Mouse (Mus musculus): ENCODE data around the gene Fam92b.

Fam92b gene

DNA sequence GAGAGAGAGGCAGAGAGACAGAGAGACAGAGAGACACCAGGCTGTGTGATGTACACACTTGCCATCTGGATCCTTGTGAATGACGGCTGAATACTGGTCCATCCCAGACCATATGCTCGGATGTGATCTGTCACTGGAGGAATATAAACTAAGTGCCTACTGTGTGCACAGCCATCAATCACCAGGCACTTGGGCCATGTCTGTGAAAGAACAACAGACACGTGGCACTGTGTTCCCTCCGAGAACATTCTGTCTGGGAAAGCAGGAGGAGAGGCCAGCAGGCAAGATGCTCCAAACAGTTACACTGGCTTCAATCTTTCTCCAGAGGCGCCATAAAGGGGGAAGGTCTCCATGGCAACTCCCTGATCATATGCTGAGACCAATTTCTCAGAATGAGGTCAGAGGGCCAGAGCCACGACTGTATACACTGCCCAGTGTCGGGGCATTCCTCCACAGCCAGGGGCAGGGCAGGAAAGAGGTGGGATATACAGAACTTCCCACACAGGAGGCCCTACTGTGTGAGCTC, 3.2 kb upstream of the Fam92b start:
- no peak for DNase-seq (ENCODE audit: low read depth, low spot score)
- H3K27me3 ChIP-seq (ENCODE audit: control insufficient read depth, insufficient read depth, low read length, poor library complexity, severe bottlenecking), result no peaks in the 10 kb centered on the region
- no peaks in the 10 kb centered on the region for H3K36me3 ChIP-seq (ENCODE audit: control insufficient read depth, insufficient read depth, low read length, poor library complexity, severe bottlenecking)

DNA sequence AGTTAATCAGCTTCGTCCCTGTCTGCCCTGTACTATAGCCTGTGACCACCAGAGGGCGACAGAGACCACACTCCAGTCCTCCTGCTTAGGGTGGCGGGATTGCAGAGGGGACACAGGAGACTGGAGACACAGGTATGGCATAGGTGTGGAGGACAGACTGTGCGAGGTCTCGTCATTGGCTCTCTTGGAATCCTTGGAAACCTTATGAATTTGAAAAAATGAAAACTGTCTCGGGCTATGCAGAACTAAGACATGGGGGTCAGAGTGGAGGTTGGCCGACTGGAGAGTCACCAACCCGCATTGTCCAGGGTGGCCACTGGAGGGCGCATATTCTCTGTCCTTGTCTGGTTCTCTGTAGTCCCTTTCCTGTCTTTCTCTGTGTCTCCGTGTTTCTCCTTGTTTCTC, 1.8 kb upstream of the Fam92b start:
- no peaks in the 10 kb centered on the region for H3K27me3 ChIP-seq (ENCODE audit: control insufficient read depth, insufficient read depth, low read length, poor library complexity, severe bottlenecking)
- H3K36me3 ChIP-seq (ENCODE audit: control insufficient read depth, insufficient read depth, low read length, poor library complexity, severe bottlenecking), result no peaks in the 10 kb centered on the region
- DNase-seq (ENCODE audit: low read depth, low spot score), result peak; percentile 90

DNA sequence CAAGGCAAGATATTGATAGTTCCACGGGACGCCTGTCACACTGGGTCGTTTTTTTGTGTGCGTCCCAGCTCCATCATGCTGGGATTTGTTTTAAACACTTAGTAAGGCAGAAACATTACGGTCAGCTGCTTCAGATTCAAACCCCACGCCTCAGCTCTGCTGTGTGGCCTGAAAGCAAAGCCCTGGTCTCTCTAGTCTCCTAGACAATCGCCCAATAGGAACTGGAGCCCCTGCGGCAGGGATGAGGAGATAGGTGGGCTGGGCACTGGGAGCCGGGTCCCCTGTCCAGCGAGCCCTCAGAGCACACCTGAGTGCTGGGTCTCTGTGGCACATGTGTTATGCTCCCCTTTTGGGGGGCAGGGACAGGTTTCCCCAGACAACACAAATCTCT, 853 bp upstream of the Fam92b start:
- H3K27me3 ChIP-seq (ENCODE audit: control insufficient read depth, insufficient read depth, low read length, poor library complexity, severe bottlenecking), result no peaks in the 10 kb centered on the region
- no peaks in the 10 kb centered on the region for H3K36me3 ChIP-seq (ENCODE audit: control insufficient read depth, insufficient read depth, low read length, poor library complexity, severe bottlenecking)
- DNase-seq (ENCODE audit: low read depth, low spot score), result no peak

DNA sequence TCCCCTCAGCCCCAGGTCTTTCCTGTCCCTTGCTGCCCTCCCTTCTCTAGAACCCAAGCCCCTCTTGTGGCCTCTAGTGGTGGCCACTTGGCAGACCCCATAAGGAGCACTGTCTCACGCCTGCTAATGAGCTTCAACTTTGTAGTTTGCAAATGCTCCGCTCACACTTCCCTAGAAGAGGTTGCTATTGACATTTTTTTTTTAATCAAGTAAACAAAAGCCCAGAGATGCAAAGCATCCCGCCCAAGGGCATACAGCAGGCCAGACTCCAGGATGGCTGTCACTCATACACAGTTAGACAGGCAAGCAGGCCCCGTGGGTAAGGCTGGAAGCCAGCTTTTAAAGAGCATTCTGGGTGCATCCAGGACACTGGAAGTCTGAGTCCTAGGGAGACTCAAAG, 661 bp downstream of the Fam92b start:
- Histone ChIP-seq H3K27me3 (ENCODE audit: control insufficient read depth, insufficient read depth, low read length, poor library complexity, severe bottlenecking) (no peaks in the 10 kb centered on the region), H3K36me3 (ENCODE audit: control insufficient read depth, insufficient read depth, low read length, poor library complexity, severe bottlenecking) (no peaks in the 10 kb centered on the region)
- DNase-seq (ENCODE audit: low read depth, low spot score), result no peak

DNA sequence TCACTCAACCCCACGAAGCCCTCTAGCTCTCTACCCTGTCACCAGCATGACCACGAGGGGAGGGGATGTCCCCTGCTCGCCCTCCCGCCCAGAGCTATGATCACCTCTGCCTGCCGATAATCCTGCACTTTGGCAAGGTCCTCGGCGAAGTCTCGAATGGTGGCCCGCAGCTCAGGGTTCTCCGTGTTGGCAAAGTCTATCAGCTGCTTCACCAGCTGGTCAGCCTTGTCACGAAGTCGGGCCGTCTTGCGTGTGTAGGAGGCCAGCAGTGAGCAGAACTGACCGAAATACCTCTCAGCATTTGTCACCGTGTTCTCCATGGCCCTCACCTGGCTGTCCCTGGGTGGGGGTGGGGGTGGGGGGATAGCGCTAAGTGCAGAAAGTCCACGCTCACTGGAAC, 2.7 kb downstream of the Fam92b start:
- H3K27me3 ChIP-seq (ENCODE audit: control insufficient read depth, insufficient read depth, low read length, poor library complexity, severe bottlenecking), result no peaks in the 10 kb centered on the region
- DNase-seq (ENCODE audit: low read depth, low spot score), result no peak
- H3K36me3 ChIP-seq (ENCODE audit: control insufficient read depth, insufficient read depth, low read length, poor library complexity, severe bottlenecking), result no peaks in the 10 kb centered on the region

DNA sequence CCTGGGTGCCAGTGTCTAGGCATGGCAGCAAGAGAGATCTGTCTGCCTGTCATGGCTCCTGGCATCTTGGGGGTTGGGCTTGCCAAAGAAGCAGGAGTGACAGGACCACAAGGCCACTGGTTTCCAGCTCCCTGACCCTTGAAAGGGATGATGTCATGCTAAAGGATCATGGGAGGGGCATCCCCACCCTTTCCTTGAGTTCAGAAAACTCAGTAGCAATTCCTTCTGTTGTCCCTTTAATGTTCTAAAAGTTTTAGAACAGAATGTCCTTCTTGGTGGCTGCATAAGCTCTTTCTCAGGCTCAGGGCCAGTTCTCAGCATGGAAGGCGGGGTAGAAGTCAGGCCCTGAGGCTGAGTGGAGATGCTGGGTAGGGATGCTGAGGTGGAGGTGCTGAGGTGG, 4.1 kb downstream of the Fam92b start:
- H3K27me3 ChIP-seq (ENCODE audit: control insufficient read depth, insufficient read depth, low read length, poor library complexity, severe bottlenecking), result no peaks in the 10 kb centered on the region
- no peak for DNase-seq (ENCODE audit: low read depth, low spot score)
- no peaks in the 10 kb centered on the region for H3K36me3 ChIP-seq (ENCODE audit: control insufficient read depth, insufficient read depth, low read length, poor library complexity, severe bottlenecking)

DNA sequence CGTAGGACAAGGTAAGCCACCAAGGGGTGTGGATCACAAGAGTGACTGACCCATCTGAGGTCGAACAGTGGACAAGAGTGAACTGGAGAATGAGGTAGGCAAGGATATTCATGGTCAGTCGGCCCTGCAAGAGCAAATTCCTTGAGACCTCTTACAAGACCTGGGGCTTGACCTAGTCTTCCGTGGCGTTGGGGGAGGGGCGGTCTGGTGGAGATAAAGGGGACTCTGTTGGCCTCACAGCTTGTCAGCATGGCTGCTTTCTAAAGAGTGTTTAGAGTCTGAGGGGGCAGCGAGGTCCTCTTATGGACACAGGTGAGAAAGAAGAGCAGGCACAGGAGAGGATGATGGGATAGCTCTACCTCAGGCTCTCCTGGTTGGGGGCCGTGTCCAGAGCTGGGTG, 8.1 kb downstream of the Fam92b start:
- H3K27me3 ChIP-seq (ENCODE audit: control insufficient read depth, insufficient read depth, low read length, poor library complexity, severe bottlenecking), result no peaks in the 10 kb centered on the region
- no peak for DNase-seq (ENCODE audit: low read depth, low spot score)
- no peaks in the 10 kb centered on the region for H3K36me3 ChIP-seq (ENCODE audit: control insufficient read depth, insufficient read depth, low read length, poor library complexity, severe bottlenecking)

DNA sequence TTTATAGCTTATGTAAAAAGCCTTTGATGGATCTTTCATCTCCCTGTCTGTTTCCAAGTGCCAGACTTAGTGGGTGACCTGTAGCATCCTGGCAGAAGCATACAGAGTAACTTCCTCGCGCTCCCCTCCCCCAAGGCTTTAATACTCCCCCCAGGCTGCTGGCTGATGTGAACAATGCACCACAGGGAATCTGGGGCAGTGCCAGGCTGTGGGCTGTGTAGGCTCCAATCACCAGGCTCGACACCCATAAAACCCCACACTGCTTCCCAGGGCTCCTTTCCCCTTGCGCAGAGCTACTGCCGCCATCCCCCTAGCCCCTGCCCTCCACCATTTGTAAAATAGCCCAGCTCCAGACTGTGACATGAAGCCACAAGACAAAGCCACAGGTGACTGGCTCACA, 9.4 kb downstream of the Fam92b start:
- no peak for DNase-seq (ENCODE audit: low read depth, low spot score)
- no peaks in the 10 kb centered on the region for H3K36me3 ChIP-seq (ENCODE audit: control insufficient read depth, insufficient read depth, low read length, poor library complexity, severe bottlenecking)
- no peaks in the 10 kb centered on the region for H3K27me3 ChIP-seq (ENCODE audit: control insufficient read depth, insufficient read depth, low read length, poor library complexity, severe bottlenecking)

DNA sequence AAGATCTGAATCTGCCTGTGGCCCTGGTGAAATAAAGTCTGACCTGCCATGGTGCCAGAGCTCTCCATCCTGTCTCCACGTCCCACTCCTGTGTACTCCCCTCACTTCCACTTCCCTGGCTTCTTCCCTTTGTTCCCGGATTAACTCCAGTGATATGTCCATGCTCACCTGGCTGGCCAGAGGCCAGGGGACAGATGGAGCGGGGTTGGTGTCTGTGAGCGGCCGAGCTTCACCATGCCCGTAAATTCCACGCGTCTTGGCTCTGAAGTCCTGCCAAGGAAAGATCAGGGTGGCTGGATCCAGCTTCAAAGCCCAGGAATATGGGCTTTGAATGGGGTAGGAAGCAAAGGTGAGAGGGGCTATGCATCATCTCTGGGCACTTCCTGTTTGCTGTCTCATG, 10.1 kb downstream of the Fam92b start:
- DNase-seq (ENCODE audit: low read depth, low spot score), result no peak
- Histone ChIP-seq H3K27me3 (ENCODE audit: control insufficient read depth, insufficient read depth, low read length, poor library complexity, severe bottlenecking) (no peaks in the 10 kb centered on the region), H3K36me3 (ENCODE audit: control insufficient read depth, insufficient read depth, low read length, poor library complexity, severe bottlenecking) (no peaks in the 10 kb centered on the region)

DNA sequence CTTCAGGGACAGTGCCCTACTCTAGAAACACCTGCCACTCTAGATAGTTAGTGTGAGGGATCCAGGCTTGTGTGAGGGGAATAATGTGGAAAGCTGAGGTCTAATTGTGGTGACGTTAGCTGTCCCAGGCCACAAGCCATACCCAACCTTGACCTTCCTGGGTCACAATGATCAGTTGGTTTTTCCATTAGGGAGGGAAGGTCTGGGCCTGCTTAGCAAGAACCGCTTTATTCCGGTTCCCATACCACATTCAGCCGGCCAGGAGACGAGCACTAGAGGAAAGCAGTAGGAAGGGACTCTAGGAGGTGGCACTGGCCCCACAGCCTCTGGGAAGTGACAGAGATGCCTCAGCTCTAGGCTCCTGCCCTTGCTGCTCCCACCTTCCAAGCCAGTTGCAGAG, 13.2 kb downstream of the Fam92b start:
- Histone ChIP-seq H3K36me3 (ENCODE audit: control insufficient read depth, insufficient read depth, low read length, poor library complexity, severe bottlenecking) (no peaks in the 10 kb centered on the region), H3K27me3 (ENCODE audit: control insufficient read depth, insufficient read depth, low read length, poor library complexity, severe bottlenecking) (no peaks in the 10 kb centered on the region)
- no peak for DNase-seq (ENCODE audit: low read depth, low spot score)

DNA sequence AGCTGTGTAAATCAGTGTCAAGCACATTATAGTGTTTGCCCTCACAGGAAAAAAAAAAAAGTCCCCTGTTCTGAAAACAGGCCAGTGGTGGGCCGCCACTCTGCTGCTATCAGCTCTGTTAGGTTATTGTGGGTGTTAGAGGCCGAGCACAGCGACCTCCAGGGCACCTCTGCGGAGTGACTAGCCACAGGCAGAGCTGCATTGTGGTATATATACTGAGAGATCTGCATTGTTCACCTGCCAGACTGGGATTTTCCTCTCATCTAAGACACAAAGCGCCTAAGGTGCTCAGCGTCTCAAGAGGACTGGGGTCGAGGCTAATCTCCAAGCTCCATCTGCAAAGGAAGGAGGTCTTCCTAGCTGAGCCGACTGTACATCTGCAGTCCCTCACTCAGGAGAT, 13.9 kb downstream of the Fam92b start:
- DNase-seq (ENCODE audit: low read depth, low spot score), result no peak
- Histone ChIP-seq H3K36me3 (ENCODE audit: control insufficient read depth, insufficient read depth, low read length, poor library complexity, severe bottlenecking) (no peaks in the 10 kb centered on the region), H3K27me3 (ENCODE audit: control insufficient read depth, insufficient read depth, low read length, poor library complexity, severe bottlenecking) (no peaks in the 10 kb centered on the region)

DNA sequence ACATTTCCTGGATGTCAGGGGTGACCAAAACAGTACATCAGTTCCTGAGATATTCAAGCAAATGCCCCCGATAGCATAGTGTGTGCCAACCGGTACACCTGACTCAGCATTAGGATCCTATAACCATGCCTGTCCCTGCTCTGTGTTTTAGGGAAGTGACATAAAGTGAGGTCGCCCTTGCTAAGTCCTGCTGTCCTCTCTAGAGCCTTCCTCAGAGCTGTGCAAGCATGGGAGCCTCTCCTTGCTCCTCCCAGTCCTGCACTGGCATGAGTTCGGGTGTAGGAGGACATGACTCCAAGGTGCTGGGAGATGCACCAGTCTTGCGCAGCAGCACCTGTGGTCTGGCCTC, 14.9 kb downstream of the Fam92b start:
- H3K27me3 ChIP-seq (ENCODE audit: control insufficient read depth, insufficient read depth, low read length, poor library complexity, severe bottlenecking), result no peaks in the 10 kb centered on the region
- no peak for DNase-seq (ENCODE audit: low read depth, low spot score)
- H3K36me3 ChIP-seq (ENCODE audit: control insufficient read depth, insufficient read depth, low read length, poor library complexity, severe bottlenecking), result no peaks in the 10 kb centered on the region

DNA sequence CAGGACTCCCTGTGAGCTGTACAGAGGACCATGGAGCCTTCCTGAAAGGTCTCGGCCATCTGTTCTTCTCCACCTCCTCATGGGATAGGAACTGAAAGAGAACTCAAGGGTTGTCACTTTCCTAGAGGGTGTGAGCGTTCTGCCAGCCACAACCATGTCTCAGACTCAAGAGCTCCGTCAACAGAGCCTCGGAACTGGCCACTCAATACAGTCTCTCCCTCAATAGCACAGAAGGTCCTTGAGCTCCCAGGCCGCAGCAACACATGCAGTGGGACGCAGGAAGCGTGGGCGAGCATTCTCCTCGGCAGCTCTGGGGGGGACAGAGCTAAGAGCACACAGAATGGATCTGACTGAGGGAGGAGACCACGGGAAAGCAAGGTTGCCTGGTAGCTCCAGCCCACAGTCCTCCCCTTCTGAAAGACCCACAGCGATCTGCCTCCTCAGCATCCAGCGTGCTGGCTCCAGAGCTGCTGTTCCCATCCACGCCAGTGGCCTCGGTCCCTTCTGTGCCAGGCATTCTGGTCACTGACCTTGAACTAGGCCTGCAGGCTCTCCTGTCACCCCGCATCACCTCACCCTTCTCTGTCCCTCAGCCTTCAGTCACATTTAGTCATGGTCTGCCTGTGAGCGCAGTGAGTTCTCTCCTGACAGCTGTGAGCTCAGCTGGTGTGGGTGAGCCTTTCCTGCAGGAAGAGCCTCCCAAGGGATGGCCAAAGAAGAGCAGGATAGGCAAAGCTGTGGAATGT, 15.4 kb downstream of the Fam92b start:
- Histone ChIP-seq H3K27me3 (ENCODE audit: control insufficient read depth, insufficient read depth, low read length, poor library complexity, severe bottlenecking) (no peaks in the 10 kb centered on the region), H3K36me3 (ENCODE audit: control insufficient read depth, insufficient read depth, low read length, poor library complexity, severe bottlenecking) (no peaks in the 10 kb centered on the region)
- no peak for DNase-seq (ENCODE audit: low read depth, low spot score)

DNA sequence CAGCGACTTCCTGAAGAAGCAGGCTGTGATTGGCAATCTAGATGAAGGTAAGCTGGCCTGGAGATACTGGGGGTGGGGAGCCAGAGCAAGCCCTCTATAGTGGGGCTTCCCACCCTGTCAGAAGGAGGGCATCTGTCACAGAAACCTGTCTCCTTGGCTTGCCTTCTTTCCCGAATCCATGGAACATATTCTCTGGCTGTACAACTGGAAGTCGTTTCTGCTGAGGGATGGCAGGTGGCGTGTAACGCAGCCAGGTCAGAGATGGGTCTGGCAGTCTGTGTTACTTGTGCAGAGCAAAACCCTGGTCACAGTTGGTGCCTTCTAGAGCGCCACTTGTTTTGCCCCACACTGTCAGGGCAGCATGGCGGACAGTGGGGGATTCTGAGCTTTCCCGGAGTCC, 16.9 kb downstream of the Fam92b start:
- DNase-seq (ENCODE audit: low read depth, low spot score), result no peak
- Histone ChIP-seq H3K27me3 (ENCODE audit: control insufficient read depth, insufficient read depth, low read length, poor library complexity, severe bottlenecking) (no peaks in the 10 kb centered on the region), H3K36me3 (ENCODE audit: control insufficient read depth, insufficient read depth, low read length, poor library complexity, severe bottlenecking) (no peaks in the 10 kb centered on the region)

DNA sequence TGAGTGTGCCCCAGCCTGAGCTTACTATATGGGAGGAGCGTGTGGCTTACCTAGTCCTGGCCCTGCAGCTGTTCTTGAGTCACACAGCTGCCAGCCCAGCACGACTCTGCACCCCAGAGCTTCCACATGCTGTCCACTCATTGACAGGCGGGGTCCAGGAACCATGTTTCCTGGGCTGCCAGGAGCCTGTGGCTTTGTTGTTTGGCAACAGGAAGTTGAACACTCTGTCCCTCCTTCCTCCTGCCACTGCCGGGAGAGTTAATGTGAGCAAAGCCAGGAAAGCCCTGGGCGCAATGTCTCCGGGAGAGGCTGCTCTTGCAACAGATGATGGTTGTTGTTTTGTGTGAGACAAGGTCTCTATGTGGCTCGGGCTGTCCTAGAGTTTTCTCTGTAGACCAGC, 24.6 kb downstream of the Fam92b start:
- no peak for DNase-seq (ENCODE audit: low read depth, low spot score)
- Histone ChIP-seq H3K36me3 (ENCODE audit: control insufficient read depth, insufficient read depth, low read length, poor library complexity, severe bottlenecking) (no peaks in the 10 kb centered on the region), H3K27me3 (ENCODE audit: control insufficient read depth, insufficient read depth, low read length, poor library complexity, severe bottlenecking) (no peaks in the 10 kb centered on the region)

DNA sequence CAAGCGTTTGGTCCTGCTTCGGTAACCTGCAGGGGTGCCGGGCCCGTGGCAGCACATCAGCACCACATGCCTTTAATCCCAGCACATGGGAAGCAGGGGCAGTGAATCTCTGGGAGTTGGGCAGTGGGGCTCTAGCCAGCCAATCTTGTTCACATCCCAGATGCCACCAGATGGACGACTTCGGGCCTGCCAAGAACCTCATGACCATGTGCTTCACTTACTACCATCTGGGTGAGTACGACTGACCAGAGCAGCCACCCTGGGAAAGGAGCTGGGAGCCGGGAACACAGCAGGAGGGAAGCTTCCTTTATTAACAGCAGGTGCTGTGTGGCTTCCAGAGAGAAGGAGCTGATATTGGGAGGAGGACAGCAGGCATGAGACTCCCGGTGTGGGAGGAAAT, 26.1 kb downstream of the Fam92b start:
- H3K36me3 ChIP-seq (ENCODE audit: control insufficient read depth, insufficient read depth, low read length, poor library complexity, severe bottlenecking), result no peaks in the 10 kb centered on the region
- no peak for DNase-seq (ENCODE audit: low read depth, low spot score)
- no peaks in the 10 kb centered on the region for H3K27me3 ChIP-seq (ENCODE audit: control insufficient read depth, insufficient read depth, low read length, poor library complexity, severe bottlenecking)

All from splenic B cell, adult 2 months (primary cell).